Mouse (Mus musculus): ENCODE measurements around the gene Stac2.

GRCm38 (mm10) chr11:98019883-98020610, 33.2 kb downstream of the Stac2 start:
- TF ChIP-seq CTCF (IDR thresholded peaks at IDR 0.05; ENCODE audit: borderline replicate concordance, insufficient read depth, low read depth, low read length) (no peak), POLR2A (IDR thresholded peaks at IDR 0.05; ENCODE audit: borderline replicate concordance, insufficient read depth, low read length) (no peak)

All from cerebellum, adult 2 months (tissue).